Mouse (Mus musculus): ENCODE results near the gene Tle2. TPM values are rescaled to one million over a fixed set of nuclear protein-coding genes. Genes with fewer than 3 reads are reported as not detected.

The Tle2 gene
- polyA plus RNA-seq (2015; fragmentation: Nextera tagmentation; extraction: Ambion mirVana) = 39.7 and 41.7 TPM in 2 replicates

DNA sequence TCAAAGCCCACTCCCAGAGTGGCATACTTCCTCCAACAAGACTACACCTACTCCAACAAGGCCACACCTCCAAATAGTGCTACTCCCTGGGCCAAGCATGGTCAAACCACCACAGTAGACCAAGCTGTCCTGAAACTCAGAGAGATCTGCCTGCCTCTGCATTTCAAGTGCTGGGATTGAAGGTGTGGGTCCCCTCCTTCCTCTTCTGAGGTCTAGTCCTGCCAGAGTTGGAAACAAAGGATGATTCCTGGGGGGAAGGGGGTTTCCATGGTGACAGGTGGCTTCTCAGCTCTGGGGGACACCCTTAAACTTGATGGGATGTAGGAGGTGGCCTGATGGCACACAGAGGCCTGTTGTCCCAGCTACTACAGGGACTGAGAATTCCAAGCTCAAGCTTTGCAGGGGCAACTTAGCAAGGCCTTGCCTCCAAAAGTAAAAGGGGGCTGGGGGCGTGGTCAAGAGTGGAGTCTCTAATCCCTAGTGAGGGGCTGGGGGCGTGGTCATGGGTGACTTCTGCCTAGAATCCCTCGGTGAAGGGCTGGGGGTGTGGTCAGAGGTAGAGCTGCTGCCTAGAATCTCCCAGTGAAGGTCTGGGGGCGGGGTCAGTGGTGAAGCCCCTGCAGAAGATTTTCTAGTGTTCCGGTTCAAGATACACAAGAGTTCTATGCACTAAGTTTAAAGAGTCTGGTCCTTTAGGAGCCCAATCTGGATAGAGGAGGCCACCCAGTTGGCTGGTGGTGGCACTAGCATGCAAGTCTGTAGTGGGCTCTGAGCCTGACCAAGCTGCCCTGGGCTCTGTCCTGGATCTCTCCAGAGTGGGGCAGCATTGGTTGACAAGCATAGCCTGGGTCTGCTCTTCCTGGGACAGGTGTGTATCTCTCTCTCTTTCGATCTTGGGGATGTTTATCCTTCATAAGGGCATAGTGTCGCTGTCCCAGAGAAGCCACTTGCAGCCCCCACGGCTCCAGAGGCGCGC, at the start of gene Tle2:
Gene Tle2 (plus strand): TSS at position 481 of the 976 bp plus-strand sequence.
- H3K9me3 ChIP-seq = no peaks in the 10 kb centered on the region
- WGBS = 25% methylated on average over 10 of the region's 10 CpGs
- H3K9ac ChIP-seq = peak within 1 kb of the TSS; percentile 54
- H3K36me3 ChIP-seq = no peaks in the 10 kb centered on the region
- peak within 1 kb of the TSS; percentile 71 for H3K27ac ChIP-seq
- no peak for ATAC-seq (ENCODE audit: insufficient number of reproducible peaks, low FRiP score, low TSS enrichment, low read depth)
- peaks cover 18% of the 10 kb centered on the region; the same call in 1 of the 2 replicates for H3K27me3 ChIP-seq
- H3K4me3 ChIP-seq = peak within 1 kb of the TSS; percentile 62
- H3K4me2 ChIP-seq = peak within 1 kb of the TSS; percentile 74
- H3K4me1 ChIP-seq = peaks cover 60% of the 10 kb centered on the region

DNA sequence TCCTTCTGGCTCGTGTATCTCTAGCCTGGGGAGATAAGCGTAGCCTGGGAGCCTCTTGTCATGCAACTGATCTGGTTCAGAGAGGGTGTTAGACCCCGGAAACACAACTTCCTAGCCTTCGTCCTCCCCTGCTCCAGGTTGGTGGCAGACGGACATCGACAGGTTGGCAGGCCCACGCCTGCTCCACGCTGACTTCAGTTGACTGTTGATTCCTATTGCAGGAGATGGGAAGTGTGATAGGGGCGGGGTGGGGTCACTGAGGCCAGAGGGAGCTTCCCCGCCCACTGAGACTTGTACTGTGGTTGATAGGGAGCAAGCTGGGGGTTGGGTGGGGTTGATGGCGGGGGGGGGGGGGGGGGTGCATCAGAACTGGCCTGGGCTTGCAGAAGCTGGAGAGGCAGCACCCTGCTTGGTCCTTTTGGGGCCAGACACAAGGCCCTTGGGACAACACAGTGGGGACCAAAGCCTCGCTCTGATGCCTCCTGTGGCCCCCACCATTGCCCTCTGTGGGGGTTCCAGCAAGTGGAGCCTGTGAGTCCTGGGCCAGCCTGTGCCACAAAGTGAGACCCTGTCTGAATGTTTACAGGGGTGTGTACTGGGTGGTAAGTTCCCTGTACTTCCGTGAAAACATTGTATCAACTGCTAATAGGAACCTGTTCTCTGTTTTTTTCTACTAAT, 49.2 kb upstream of the Tle2 start:
- H3K4me2 ChIP-seq = no peak overlapping the region
- H3K9me3 ChIP-seq = no peaks in the 10 kb centered on the region
- 0 out of 2 replicates have a peak, but pooled peaks cover 9% of the 10 kb centered on the region for H3K4me1 ChIP-seq
- no peak overlapping the region for H3K9ac ChIP-seq
- H3K27ac ChIP-seq = no peak overlapping the region
- WGBS = 44% methylated on average over 13 of the region's 13 CpGs
- no peak overlapping the region for H3K4me3 ChIP-seq
- peaks cover 12% of the 10 kb centered on the region for H3K27me3 ChIP-seq
- ATAC-seq (ENCODE audit: insufficient number of reproducible peaks, low FRiP score, low TSS enrichment, low read depth) = no peak
- H3K36me3 ChIP-seq = peaks cover 16% of the 10 kb centered on the region

DNA sequence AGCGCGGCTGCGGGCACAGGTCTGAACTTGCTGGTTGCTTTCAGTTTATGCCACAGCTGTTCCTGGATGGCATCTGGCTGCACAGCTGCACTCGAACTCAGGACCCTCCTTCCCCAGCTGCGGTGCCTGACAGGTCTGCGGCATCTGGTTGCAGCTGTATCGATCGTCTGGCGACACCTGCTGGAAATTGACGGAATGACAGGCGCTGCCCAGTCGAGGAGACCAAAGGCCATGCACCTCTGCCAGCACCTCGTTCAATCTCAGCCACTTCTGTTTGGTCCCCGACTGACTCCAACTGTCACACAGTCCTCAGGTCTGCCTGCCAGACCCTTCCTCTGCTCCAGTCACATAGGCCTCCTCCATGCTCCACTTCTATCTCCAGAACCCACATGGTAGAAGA, 47.6 kb upstream of the Tle2 start:
- no peak overlapping the region for H3K4me3 ChIP-seq
- no peaks in the 10 kb centered on the region for H3K9me3 ChIP-seq
- H3K27me3 ChIP-seq = peaks cover 12% of the 10 kb centered on the region
- H3K4me2 ChIP-seq = no peak overlapping the region
- ATAC-seq (ENCODE audit: insufficient number of reproducible peaks, low FRiP score, low TSS enrichment, low read depth) = no peak
- no peak overlapping the region for H3K27ac ChIP-seq
- H3K36me3 ChIP-seq = peaks cover 32% of the 10 kb centered on the region
- 12% methylated on average over 14 of the region's 14 CpGs for WGBS
- no peak overlapping the region for H3K9ac ChIP-seq
- 0 out of 2 replicates have a peak, but pooled peaks cover 9% of the 10 kb centered on the region for H3K4me1 ChIP-seq

DNA sequence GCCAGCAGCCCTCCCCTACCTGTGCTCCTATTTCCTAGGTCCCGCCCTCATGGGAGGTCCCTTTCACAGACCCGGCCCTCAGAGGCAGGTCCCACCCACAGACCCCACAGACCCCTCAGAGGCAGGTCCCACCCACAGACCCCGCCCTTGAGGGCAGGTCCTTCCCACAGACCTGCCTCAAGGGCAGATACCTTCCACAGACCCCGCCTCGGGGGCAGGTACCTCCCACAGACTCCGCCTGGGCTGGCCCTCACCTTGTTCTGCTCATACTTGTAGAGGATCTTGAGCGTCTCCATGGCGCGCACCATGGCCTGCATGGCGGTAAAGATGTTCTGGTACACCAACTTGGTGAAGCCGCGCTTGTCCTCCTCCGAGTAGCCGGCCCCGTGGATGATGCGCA, 39.5 kb upstream of the Tle2 start:
- Histone ChIP-seq H3K4me1 (no peaks in the 10 kb centered on the region), H3K4me3 (no peak overlapping the region), H3K27ac (no peak overlapping the region), H3K4me2 (no peak overlapping the region), H3K9me3 (no peaks in the 10 kb centered on the region), H3K36me3 (peaks cover 64% of the 10 kb centered on the region), H3K27me3 (no peaks in the 10 kb centered on the region), H3K9ac (no peak overlapping the region)
- 56% methylated on average over 16 of the region's 16 CpGs for WGBS
- no peak for ATAC-seq (ENCODE audit: insufficient number of reproducible peaks, low FRiP score, low TSS enrichment, low read depth)

DNA sequence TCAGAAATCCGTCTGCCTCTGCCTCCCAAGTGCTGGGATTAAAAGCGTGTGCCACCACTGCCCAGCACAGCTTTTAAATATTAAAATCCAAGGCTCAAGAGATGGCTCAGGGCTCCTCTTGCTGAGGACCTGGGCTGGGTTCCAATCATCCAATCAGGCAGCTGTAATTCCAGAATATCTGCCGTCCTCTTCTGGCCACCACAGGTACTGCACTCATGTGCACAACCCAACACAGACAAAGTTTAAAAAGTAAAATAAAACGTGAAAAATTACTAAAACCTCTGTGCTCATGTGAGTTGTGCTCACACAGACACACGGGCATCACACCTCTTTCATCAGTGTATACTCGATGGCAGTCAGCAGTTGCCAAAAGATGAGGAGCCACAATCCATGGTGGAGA, 37.6 kb upstream of the Tle2 start:
- 75% methylated on average over 6 of the region's 6 CpGs for WGBS
- Histone ChIP-seq H3K4me3 (no peak overlapping the region), H3K9ac (no peak overlapping the region), H3K27ac (no peak overlapping the region), H3K9me3 (no peaks in the 10 kb centered on the region), H3K4me1 (peaks cover 9% of the 10 kb centered on the region), H3K4me2 (no peak overlapping the region), H3K36me3 (peaks cover 52% of the 10 kb centered on the region), H3K27me3 (no peaks in the 10 kb centered on the region)
- no peak for ATAC-seq (ENCODE audit: insufficient number of reproducible peaks, low FRiP score, low TSS enrichment, low read depth)

DNA sequence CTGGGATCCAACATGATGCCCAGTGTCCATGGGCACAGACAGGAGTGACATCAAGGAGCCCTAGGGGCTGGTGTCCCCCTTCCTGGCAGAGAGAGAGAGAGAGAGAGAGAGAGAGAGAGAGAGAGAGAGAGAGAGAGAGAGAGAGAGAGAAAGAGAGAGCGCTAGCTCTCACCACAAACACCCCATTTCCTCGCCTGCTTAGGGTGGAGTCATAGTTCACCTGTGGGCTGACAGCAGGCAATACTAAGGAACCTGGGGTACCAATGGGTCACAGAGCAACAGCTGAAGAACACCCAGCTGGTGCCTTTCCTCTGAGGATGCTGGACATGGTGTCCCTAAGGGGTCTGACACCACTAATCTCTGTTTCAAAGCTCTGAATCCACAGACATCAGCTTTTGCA, 36.9 kb upstream of the Tle2 start:
- WGBS = 77% methylated on average over 2 of the region's 2 CpGs

DNA sequence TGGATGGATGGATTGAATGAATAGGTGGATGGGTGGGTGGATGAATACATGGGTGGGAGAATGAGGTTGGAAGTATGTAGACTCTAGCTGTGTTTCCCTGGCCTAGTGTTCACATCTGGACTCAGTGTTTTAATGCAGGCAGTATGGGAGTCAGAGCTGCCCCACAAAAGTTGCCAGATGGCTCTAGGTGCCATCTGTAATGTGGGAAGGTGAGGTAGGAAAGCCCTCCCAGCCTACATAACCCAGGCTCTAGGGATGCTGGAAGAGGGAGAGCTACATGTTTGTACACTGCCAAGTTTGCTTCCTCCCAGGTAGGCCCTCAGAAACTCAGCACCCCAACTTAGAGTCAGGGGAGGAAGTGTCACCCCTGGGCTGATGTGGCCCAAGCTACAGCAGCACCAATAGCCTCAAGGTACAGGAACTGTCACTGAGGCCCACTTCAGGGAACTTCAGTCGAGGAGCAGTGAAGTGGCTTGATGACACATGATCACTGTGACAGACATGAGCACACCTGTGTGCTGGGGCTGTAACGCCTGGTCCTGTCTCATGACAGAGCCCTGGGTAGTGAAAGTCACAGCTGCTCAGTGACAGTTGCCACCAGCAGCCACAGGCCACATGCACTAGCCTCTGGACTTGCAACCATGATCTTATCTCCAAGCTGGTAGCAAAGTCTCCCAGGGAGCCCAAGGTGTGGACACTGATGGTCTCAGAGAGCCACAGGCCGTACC, 35.9 kb upstream of the Tle2 start:
- no peak for ATAC-seq (ENCODE audit: insufficient number of reproducible peaks, low FRiP score, low TSS enrichment, low read depth)
- H3K36me3 ChIP-seq = peaks cover 36% of the 10 kb centered on the region

More for the DNA sequence above, 36.9 kb upstream of the Tle2 start:
- Histone ChIP-seq H3K4me3 (no peak overlapping the region), H3K27ac (no peak overlapping the region), H3K9me3 (no peaks in the 10 kb centered on the region), H3K4me1 (peaks cover 16% of the 10 kb centered on the region), H3K4me2 (no peak overlapping the region), H3K36me3 (peaks cover 46% of the 10 kb centered on the region), H3K27me3 (no peaks in the 10 kb centered on the region), H3K9ac (no peak overlapping the region)
- ATAC-seq (ENCODE audit: insufficient number of reproducible peaks, low FRiP score, low TSS enrichment, low read depth) = no peak

DNA sequence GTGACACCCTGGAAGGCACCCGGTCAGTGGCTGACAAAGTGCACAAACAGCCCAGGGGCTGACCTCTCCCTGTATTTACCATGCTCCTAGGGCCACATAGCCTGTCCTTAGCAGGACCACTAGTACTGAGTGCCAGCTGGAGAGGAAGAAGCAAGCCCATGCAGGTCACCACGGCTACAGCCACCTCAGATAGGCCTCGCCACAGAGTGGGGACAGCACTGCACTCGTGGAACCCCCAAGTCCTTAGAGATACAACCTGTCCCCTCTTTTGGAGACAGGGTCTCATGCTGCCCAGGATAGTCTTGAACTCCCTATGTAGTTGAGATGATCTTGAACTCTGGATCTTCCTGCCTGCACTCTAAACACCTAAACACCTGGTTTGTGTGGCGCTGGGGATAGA, 33.0 kb upstream of the Tle2 start:
- Histone ChIP-seq H3K27ac (no peak overlapping the region), H3K9ac (no peak overlapping the region), H3K36me3 (peaks cover 24% of the 10 kb centered on the region), H3K4me1 (peaks cover 39% of the 10 kb centered on the region), H3K27me3 (no peaks in the 10 kb centered on the region), H3K4me3 (no peak overlapping the region), H3K4me2 (no peak overlapping the region), H3K9me3 (no peaks in the 10 kb centered on the region)
- WGBS = 86% methylated on average over 5 of the region's 5 CpGs
- no peak for ATAC-seq (ENCODE audit: insufficient number of reproducible peaks, low FRiP score, low TSS enrichment, low read depth)

More for the DNA sequence above, 35.9 kb upstream of the Tle2 start:
- Histone ChIP-seq H3K4me1 (peaks cover 27% of the 10 kb centered on the region), H3K9me3 (no peaks in the 10 kb centered on the region), H3K4me3 (no peak overlapping the region), H3K27me3 (no peaks in the 10 kb centered on the region), H3K9ac (no peak overlapping the region), H3K4me2 (no peak overlapping the region), H3K27ac (no peak overlapping the region)
- 80% methylated on average over 3 of the region's 3 CpGs for WGBS

DNA sequence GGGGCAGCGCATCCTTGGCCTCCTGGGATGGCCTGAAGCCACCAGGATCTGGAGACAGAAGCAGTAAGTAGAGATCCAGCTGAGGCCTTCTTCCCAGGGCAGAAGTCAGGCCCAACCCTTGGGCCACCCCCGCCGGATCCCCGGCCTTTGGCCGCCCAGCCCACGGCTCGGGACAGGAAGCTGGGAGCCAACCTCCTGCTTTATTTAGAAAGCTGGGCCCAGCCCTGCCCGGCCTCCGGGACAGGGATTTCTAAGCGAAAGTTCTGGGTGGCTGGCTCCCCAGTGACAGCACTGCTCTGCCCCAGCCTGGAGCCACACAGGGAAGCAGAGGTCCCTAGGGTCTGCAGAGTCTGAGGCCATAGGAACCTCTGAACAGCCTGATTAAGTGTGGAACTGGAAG, 32.6 kb upstream of the Tle2 start:
- Histone ChIP-seq H3K4me3 (no peak overlapping the region), H3K27me3 (no peaks in the 10 kb centered on the region), H3K27ac (no peak overlapping the region), H3K9me3 (no peaks in the 10 kb centered on the region), H3K36me3 (peaks cover 22% of the 10 kb centered on the region), H3K4me2 (no peak overlapping the region), H3K4me1 (peaks cover 39% of the 10 kb centered on the region), H3K9ac (no peak overlapping the region)
- ATAC-seq (ENCODE audit: insufficient number of reproducible peaks, low FRiP score, low TSS enrichment, low read depth) = no peak
- WGBS = 83% methylated on average over 10 of the region's 10 CpGs

DNA sequence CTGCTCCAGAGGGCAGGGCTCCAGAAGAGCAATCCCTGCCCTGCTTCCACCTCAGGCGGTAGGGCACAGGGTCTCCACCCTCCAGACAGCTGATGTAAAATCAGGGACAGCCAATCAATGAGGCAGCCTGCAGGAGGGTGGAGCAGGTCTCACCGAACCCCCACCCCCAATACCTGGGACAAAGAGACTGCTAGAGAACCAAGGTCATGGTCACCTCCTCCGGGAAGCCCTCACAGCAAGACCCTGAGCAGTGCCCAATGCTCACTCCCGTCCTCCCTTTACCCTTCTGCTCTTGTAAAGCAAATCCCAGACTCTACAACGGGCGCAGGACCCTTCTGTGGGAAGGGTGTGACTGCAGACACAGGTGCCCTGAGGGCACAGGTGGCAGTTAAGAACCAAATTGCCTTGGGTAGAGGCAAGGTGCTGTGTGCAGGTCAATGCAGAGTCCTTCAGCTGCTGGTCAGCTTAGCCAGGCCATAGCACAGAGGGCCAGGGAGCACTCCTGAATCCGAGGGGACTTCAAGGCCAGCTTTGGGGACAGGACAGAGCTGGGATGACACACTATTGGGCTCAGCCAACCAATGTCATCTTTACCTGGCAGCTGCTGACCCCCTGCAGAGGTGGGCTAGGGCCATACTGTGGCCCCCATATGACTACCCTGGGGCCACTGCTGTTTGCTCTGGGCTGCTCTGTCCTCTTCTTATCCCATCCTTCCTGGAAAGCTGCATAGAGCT, 31.5 kb upstream of the Tle2 start:
- Histone ChIP-seq H3K9me3 (no peaks in the 10 kb centered on the region), H3K27me3 (no peaks in the 10 kb centered on the region), H3K4me3 (peak overlapping the region; percentile 98), H3K27ac (no peak overlapping the region), H3K4me1 (peaks cover 39% of the 10 kb centered on the region), H3K36me3 (peaks cover 18% of the 10 kb centered on the region), H3K9ac (peak overlapping the region; percentile 99), H3K4me2 (peak overlapping the region; percentile 89)
- no peak for ATAC-seq (ENCODE audit: insufficient number of reproducible peaks, low FRiP score, low TSS enrichment, low read depth)
- WGBS = 66% methylated on average over 7 of the region's 7 CpGs

DNA sequence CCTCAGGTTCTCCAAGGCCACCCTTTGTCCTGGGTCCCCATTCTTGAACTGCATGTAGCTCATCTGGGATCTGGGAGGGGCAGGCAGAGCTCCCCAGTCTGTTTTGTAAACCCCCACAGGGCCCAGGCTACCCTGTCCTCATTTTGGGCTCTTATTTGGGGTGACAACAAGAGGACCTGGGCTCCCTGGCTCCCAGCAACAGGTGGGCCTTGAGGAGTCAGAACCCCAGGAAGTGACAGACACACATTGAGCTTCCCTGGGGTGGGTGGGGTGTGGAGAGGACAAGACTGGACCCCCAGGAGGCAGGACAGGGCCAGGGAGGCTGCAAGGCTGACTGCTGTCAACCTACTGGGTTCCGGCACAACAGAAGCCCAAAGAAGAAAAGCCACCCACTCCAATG, 30.7 kb upstream of the Tle2 start:
- H3K36me3 ChIP-seq = peaks cover 14% of the 10 kb centered on the region
- ATAC-seq (ENCODE audit: insufficient number of reproducible peaks, low FRiP score, low TSS enrichment, low read depth) = no peak
- 68% methylated on average over 1 of the region's 1 CpGs for WGBS

More for the DNA sequence above, 30.7 kb upstream of the Tle2 start:
- H3K4me1 ChIP-seq = peaks cover 39% of the 10 kb centered on the region
- H3K9me3 ChIP-seq = no peaks in the 10 kb centered on the region
- H3K4me3 ChIP-seq = peak overlapping the region; percentile 98
- no peak overlapping the region for H3K27ac ChIP-seq
- H3K27me3 ChIP-seq = no peaks in the 10 kb centered on the region
- peak overlapping the region; percentile 99 for H3K9ac ChIP-seq
- H3K4me2 ChIP-seq = peak overlapping the region; percentile 89
